Mouse (Mus musculus) layer of hippocampus, adult 9-11 months (tissue): ENCODE measurements around the gene Serhl.

ENCODE experiments used
- DNase-seq: peaks from one replicate; pipeline ENCODE4 v3.0.0; 2022

Gene Serhl

DNA sequence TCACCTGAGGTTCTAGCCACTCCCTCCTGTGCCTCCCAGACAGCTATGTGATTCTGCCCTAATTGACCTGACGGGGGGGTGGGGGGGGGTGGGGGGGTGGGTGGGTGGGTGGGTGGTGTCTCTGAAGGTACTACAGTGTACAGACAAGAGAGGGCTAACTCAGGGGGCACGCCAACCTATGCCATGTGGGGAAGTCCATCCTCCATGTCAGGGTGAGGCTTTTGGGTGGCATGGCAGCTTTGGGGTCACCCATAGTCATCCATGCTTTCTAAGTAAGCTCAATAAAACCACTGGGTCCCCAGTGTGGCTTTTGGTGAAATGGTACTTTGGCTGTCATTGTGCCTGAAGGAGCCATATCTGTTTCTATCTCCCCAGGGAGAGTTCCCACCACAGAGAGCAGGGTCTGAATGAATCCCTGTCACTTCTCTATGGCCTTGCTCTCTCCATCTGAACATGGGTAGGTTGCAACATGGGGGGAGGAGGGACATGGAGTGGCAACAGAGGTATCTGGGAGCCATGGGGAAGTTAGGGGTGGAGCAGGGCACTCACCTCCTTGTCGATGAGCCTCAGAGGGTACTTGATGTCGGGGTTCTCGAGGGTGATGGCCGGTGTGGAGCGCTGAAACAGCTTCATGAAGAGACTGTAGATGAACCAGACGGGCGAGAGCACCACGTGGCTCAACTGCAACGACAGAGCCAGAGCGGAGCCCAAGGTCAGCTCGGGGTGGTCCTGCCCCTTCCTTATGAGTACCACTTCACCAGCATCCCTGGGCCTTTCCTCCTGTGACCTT lies 76.4 kb downstream of the Serhl start:
- no peak for DNase-seq
